Mouse (Mus musculus) testis, adult 2 months (tissue): ENCODE measurements around the gene Atad5.

Source experiments
- CTCF ChIP-seq: fragments of 200-500 bp; IDR thresholded peaks from 2 replicates; pipeline ENCODE4 v1.5.1; 2012; ENCODE audit warnings: low read depth, mild to moderate bottlenecking, inconsistent platforms, low read length, moderate library complexity; ENCODE audit not compliant: control insufficient read depth, insufficient read depth, insufficient replicate concordance
- POLR2A ChIP-seq: fragments of 200-500 bp; IDR thresholded peaks from 2 replicates; pipeline ENCODE4 v1.6.1; 2012; ENCODE audit warnings: low read depth, mild to moderate bottlenecking, inconsistent platforms, low read length, moderate library complexity; ENCODE audit not compliant: control insufficient read depth

DNA sequence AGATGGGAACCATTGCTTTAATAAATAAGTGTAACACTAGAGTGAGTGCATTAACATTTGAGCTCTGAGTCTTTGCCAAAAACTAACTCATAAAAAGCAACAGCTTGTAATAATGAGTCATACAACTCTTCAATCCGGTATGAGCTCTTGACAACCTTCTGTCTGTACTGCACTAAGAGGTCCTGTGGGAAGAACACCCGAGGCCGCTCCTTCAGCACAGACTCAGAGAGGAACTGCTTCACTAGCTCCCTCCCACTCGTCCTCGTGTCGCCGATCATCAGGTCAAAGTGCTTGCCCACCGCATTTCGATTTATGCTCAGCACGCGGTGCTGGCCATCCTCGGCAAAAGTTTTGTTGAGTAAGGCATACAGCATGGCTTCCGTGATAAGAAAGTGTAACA lies 47.6 kb downstream of the Atad5 start:
- no peak for TF ChIP-seq POLR2A
- TF ChIP-seq CTCF, result no peak
